Mouse (Mus musculus) heart, embryonic 12.5 days (tissue): ENCODE data around the gene Fry. TPM values are rescaled to one million over a fixed set of nuclear protein-coding genes. Genes with fewer than 3 reads are reported as not detected.
A peak's percentile ranks its signal among the peaks of the same experiment; 100 is the strongest.
"Not testable (repeated sequence)": the region's sequence is repeated elsewhere in the genome, so short reads cannot be mapped to it uniquely, and the experiment has no call there.

ENCODE experiments used
- ATAC-seq: fragments of 200-750 bp; cut with Nextera tagmentation; 2 replicates; pipeline ENCODE4 v1.8.0; 2017; ENCODE audit warnings: moderate TSS enrichment, moderate library complexity; ENCODE audit not compliant: insufficient number of reproducible peaks, low FRiP score
- H3K27ac ChIP-seq: fragments of 300-500 bp; sonication (generic); 2 replicates; pipeline ENCODE4 v1.5.1; 2016; ENCODE audit warnings: mild to moderate bottlenecking, moderate library complexity; ENCODE audit not compliant: poor library complexity, severe bottlenecking
- H3K27me3 ChIP-seq: fragments of 300-500 bp; sonication (generic); replicated peaks from 2 replicates; pipeline ENCODE4 v1.6.1; 2016; ENCODE audit warnings: mild to moderate bottlenecking, moderate library complexity
- H3K36me3 ChIP-seq: fragments of 300-500 bp; sonication (generic); 2 replicates; pipeline ENCODE4 v1.6.1; 2016; ENCODE audit warnings: mild to moderate bottlenecking, moderate library complexity
- H3K4me1 ChIP-seq: fragments of 300-500 bp; sonication (generic); replicated peaks from 2 replicates; pipeline ENCODE4 v1.6.1; 2016; ENCODE audit warnings: mild to moderate bottlenecking
- H3K4me2 ChIP-seq: fragments of 300-500 bp; sonication (generic); 2 replicates; pipeline ENCODE4 v1.6.1; 2016; ENCODE audit warnings: mild to moderate bottlenecking, moderate library complexity
- H3K4me3 ChIP-seq: fragments of 300-500 bp; sonication (generic); 2 replicates; pipeline ENCODE4 v1.5.1; 2016; ENCODE audit warnings: mild to moderate bottlenecking
- H3K9ac ChIP-seq: fragments of 300-500 bp; sonication (generic); 2 replicates; pipeline ENCODE4 v1.6.1; 2016; ENCODE audit warnings: mild to moderate bottlenecking, moderate library complexity
- H3K9me3 ChIP-seq: fragments of 300-500 bp; sonication (generic); replicated peaks from 2 replicates; pipeline ENCODE4 v1.6.1; 2016; ENCODE audit warnings: mild to moderate bottlenecking, moderate library complexity
- WGBS: fragments of 180-500 bp; shearing (Covaris S2); methylation state at CpG from one replicate; pipeline ENCODE4 v1.1.7; 2016; 5-methylcytosine and 5-hydroxymethylcytosine counted together
- polyA plus RNA-seq: library from polyadenylated mRNA; unstranded; fragments of >200 nt; fragmentation: Nextera tagmentation; extraction: Ambion mirVana; gene quantifications from 2 replicates; pipeline ENCODE4 v1.2.1, GENCODE M21; 2016

The Fry gene
- polyA plus RNA-seq, 1 experiment from 2014 or later = 30.6 TPM

- WGBS = 60% methylated on average over 3 of the region's 3 CpGs
These were observed 366.8 kb downstream of the Fry start for GRCm38 (mm10) chr5:150485198-150485597.

GRCm38 (mm10) chr5:150490285-150490684, 371.8 kb downstream of the Fry start:
- Histone ChIP-seq H3K4me3 (no peak overlapping the region), H3K9me3 (no peaks in the 10 kb centered on the region), H3K4me1 (no peaks in the 10 kb centered on the region), H3K27ac (no peak overlapping the region), H3K4me2 (no peak overlapping the region), H3K36me3 (peaks cover 41% of the 10 kb centered on the region), H3K9ac (no peak overlapping the region), H3K27me3 (no peaks in the 10 kb centered on the region)
- ATAC-seq = no peak
- WGBS = 84% methylated on average over 3 of the region's 3 CpGs

More at GRCm38 (mm10) chr5:150485198-150485597, 366.8 kb downstream of the Fry start:
- Histone ChIP-seq H3K36me3 (peaks cover 59% of the 10 kb centered on the region), H3K27ac (no peak overlapping the region), H3K9me3 (no peaks in the 10 kb centered on the region), H3K4me2 (no peak overlapping the region), H3K4me1 (no peaks in the 10 kb centered on the region), H3K4me3 (no peak overlapping the region), H3K9ac (no peak overlapping the region), H3K27me3 (no peaks in the 10 kb centered on the region)
- peak; percentile 48; the same call in 1 of the 2 replicates for ATAC-seq

- H3K27ac ChIP-seq = no peak overlapping the region
- H3K9ac ChIP-seq = no peak overlapping the region
- 69% methylated on average over 8 of the region's 8 CpGs for WGBS
- ATAC-seq = no peak
- H3K36me3 ChIP-seq = peaks cover 46% of the 10 kb centered on the region
- no peaks in the 10 kb centered on the region for H3K9me3 ChIP-seq
- no peaks in the 10 kb centered on the region for H3K4me1 ChIP-seq
- H3K27me3 ChIP-seq = no peaks in the 10 kb centered on the region
- no peak overlapping the region for H3K4me3 ChIP-seq
- H3K4me2 ChIP-seq = no peak overlapping the region
These were observed 372.4 kb downstream of the Fry start for GRCm38 (mm10) chr5:150490821-150491220.

GRCm38 (mm10) chr5:150491573-150492173, 373.2 kb downstream of the Fry start:
- not testable (repeated sequence) for H3K9ac ChIP-seq, H3K4me2 ChIP-seq, H3K9me3 ChIP-seq, H3K27ac ChIP-seq, H3K4me1 ChIP-seq, H3K4me3 ChIP-seq, H3K27me3 ChIP-seq, ATAC-seq
- 79% methylated on average over 4 of the region's 4 CpGs for WGBS
- H3K36me3 ChIP-seq = peaks cover 53% of the 10 kb centered on the region

- Histone ChIP-seq H3K27me3 (no peaks in the 10 kb centered on the region), H3K36me3 (peaks cover 47% of the 10 kb centered on the region), H3K4me2 (no peak overlapping the region), H3K9me3 (no peaks in the 10 kb centered on the region), H3K9ac (no peak overlapping the region), H3K27ac (no peak overlapping the region), H3K4me1 (no peaks in the 10 kb centered on the region), H3K4me3 (no peak overlapping the region)
- no peak for ATAC-seq
- 40% methylated on average over 6 of the region's 6 CpGs for WGBS
These were observed 377.3 kb downstream of the Fry start for GRCm38 (mm10) chr5:150495792-150496191.

GRCm38 (mm10) chr5:150510451-150511225, 392.2 kb downstream of the Fry start:
- H3K4me2 ChIP-seq = no peak overlapping the region
- H3K9me3 ChIP-seq = no peaks in the 10 kb centered on the region; the same call in 1 of the 2 replicates
- H3K4me3 ChIP-seq = no peak overlapping the region
- H3K27me3 ChIP-seq = no peaks in the 10 kb centered on the region
- ATAC-seq = no peak
- H3K27ac ChIP-seq = no peak overlapping the region
- 73% methylated on average over 6 of the region's 6 CpGs for WGBS
- H3K36me3 ChIP-seq = no peaks in the 10 kb centered on the region
- no peaks in the 10 kb centered on the region for H3K4me1 ChIP-seq
- H3K9ac ChIP-seq = no peak overlapping the region

- no peaks in the 10 kb centered on the region for H3K4me1 ChIP-seq
- no peaks in the 10 kb centered on the region; the same call in 1 of the 2 replicates for H3K27me3 ChIP-seq
- WGBS = 68% methylated on average over 4 of the region's 4 CpGs
- H3K4me3 ChIP-seq = no peak overlapping the region
- H3K27ac ChIP-seq = no peak overlapping the region
- no peak overlapping the region for H3K9ac ChIP-seq
- H3K9me3 ChIP-seq = no peaks in the 10 kb centered on the region; the same call in 1 of the 2 replicates
- no peak for ATAC-seq
- H3K4me2 ChIP-seq = no peak overlapping the region
- no peaks in the 10 kb centered on the region for H3K36me3 ChIP-seq
These were observed 394.8 kb downstream of the Fry start for GRCm38 (mm10) chr5:150513264-150513663.

- H3K27me3 ChIP-seq = no peaks in the 10 kb centered on the region; the same call in 1 of the 2 replicates
- H3K4me1 ChIP-seq = no peaks in the 10 kb centered on the region
- H3K27ac ChIP-seq = no peak overlapping the region
- no peaks in the 10 kb centered on the region for H3K36me3 ChIP-seq
- 69% methylated on average over 1 of the region's 1 CpGs for WGBS
- H3K4me2 ChIP-seq = no peak overlapping the region
- ATAC-seq = no peak
- H3K4me3 ChIP-seq = no peak overlapping the region
- H3K9ac ChIP-seq = no peak overlapping the region
- no peaks in the 10 kb centered on the region; the same call in 1 of the 2 replicates for H3K9me3 ChIP-seq
These were observed 395.6 kb downstream of the Fry start for GRCm38 (mm10) chr5:150514027-150514426.

GRCm38 (mm10) chr5:150518064-150518463, 399.6 kb downstream of the Fry start, which contains the start of gene Zar1l:
TSS of gene Zar1l (minus strand) at chr5:150518164.
- H3K9ac ChIP-seq = no peak within 1 kb of the TSS
- H3K9me3 ChIP-seq = no peaks in the 10 kb centered on the region; the same call in 1 of the 2 replicates
- ATAC-seq = no peak
- H3K4me2 ChIP-seq = no peak within 1 kb of the TSS
- no peak within 1 kb of the TSS for H3K27ac ChIP-seq
- no peak within 1 kb of the TSS for H3K4me3 ChIP-seq
- H3K27me3 ChIP-seq = no peaks in the 10 kb centered on the region; the same call in 1 of the 2 replicates
- H3K4me1 ChIP-seq = peaks cover 6% of the 10 kb centered on the region; the same call in 1 of the 2 replicates
- 56% methylated on average over 4 of the region's 4 CpGs for WGBS
- no peaks in the 10 kb centered on the region for H3K36me3 ChIP-seq

- no peaks in the 10 kb centered on the region for H3K9me3 ChIP-seq
- no peak overlapping the region for H3K4me3 ChIP-seq
- no peaks in the 10 kb centered on the region for H3K36me3 ChIP-seq
- H3K27me3 ChIP-seq = no peaks in the 10 kb centered on the region; the same call in 1 of the 2 replicates
- peaks cover 11% of the 10 kb centered on the region for H3K4me1 ChIP-seq
- H3K4me2 ChIP-seq = no peak overlapping the region
- no peak for ATAC-seq
- no peak overlapping the region for H3K9ac ChIP-seq
- H3K27ac ChIP-seq = no peak overlapping the region
- WGBS = 86% methylated on average over 1 of the region's 1 CpGs
These were observed 401.1 kb downstream of the Fry start for GRCm38 (mm10) chr5:150519551-150519950.
